Mouse (Mus musculus): ENCODE results near the gene Ogfod3. TPM values are rescaled to one million over a fixed set of nuclear protein-coding genes. Genes with fewer than 3 reads are reported as not detected.

Gene Ogfod3
- polyA plus RNA-seq, 1 experiment from 2014 or later: 20.3 TPM

- Histone ChIP-seq H3K9ac (replicated peaks; ENCODE audit: low read depth) (no peak within 1 kb of the TSS), H3K4me2 (replicated peaks; ENCODE audit: low read depth, low read length) (no peak within 1 kb of the TSS), H3K27me3 (replicated peaks; ENCODE audit: insufficient read depth, low read length) (peaks cover 16% of the 10 kb centered on the region; the same call in 1 of the 2 replicates), H3K36me3 (ENCODE audit: insufficient read depth, low read length) (no peaks in the 10 kb centered on the region), H3K4me3 (ENCODE audit: low read depth, low read length) (no peak within 1 kb of the TSS), H3K27ac (ENCODE audit: low read length) (no peak within 1 kb of the TSS), H3K9me3 (ENCODE audit: low read length) (no peaks in the 10 kb centered on the region), H3K4me1 (ENCODE audit: insufficient read depth, low read depth, low read length) (0 out of 2 replicates have a peak, but pooled peaks cover 8% of the 10 kb centered on the region)
- ATAC-seq (no peak), DNase-seq (ENCODE audit: low spot score) (no peak)
- 88% methylated on average over 5 of the region's 5 CpGs for WGBS
- TF ChIP-seq EP300 (IDR thresholded peaks at IDR 0.05) (no peak), CTCF (IDR thresholded peaks at IDR 0.05) (no peak)
These were observed 44.5 kb downstream of the Ogfod3 start, which contains the start of gene Uts2r for GRCm38 (mm10) chr11:121159971-121160370. Uts2r (plus strand) TSS chr11:121160271.

DNA sequence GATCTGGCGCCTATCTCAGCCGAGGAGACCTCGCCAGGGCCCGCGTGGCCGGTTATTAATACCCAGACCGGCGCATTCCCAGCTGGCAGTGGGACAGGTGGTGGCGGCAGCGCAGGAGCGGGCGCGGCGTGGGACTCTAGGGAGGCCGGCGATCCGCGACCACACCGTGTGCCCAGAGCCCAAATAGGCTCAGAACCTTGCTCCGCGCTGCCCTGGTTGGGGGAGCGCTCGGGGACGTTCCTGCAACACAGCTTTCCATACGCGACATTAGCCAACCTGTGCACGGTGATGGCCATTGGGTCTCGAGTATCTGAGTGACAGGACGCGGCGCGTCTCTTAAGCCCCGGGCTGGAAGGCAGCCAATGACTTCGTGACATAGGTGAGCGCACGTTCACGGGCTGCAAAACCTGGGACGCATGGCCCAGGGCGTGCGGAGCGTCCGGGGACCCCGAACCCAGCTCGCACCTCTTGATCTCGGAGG is 48.1 kb downstream of the Ogfod3 start:
- DNase-seq (ENCODE audit: low spot score) (no peak), ATAC-seq (0 out of 2 replicates have a peak, but pooled peaks have one; percentile 28)
- 3% methylated on average over 45 of the region's 45 CpGs for WGBS

GRCm38 (mm10) chr11:121154203-121154602 is 50.3 kb downstream of the Ogfod3 start:
- WGBS: 42% methylated on average over 4 of the region's 4 CpGs
- no peak overlapping the region for H3K4me2 ChIP-seq (replicated peaks; ENCODE audit: low read depth, low read length)
- ATAC-seq: no peak

More for the DNA sequence above, 48.1 kb downstream of the Ogfod3 start:
- Histone ChIP-seq H3K4me2 (replicated peaks; ENCODE audit: low read depth, low read length) (peak overlapping the region; percentile 44), H3K36me3 (ENCODE audit: insufficient read depth, low read length) (no peaks in the 10 kb centered on the region), H3K27me3 (replicated peaks; ENCODE audit: insufficient read depth, low read length) (peaks cover 16% of the 10 kb centered on the region; the same call in 1 of the 2 replicates), H3K4me1 (ENCODE audit: insufficient read depth, low read depth, low read length) (0 out of 2 replicates have a peak, but pooled peaks cover 8% of the 10 kb centered on the region), H3K9ac (replicated peaks; ENCODE audit: low read depth) (no peak overlapping the region), H3K27ac (ENCODE audit: low read length) (no peak overlapping the region), H3K4me3 (ENCODE audit: low read depth, low read length) (peak overlapping the region; percentile 25), H3K9me3 (ENCODE audit: low read length) (no peaks in the 10 kb centered on the region)
- no peak for TF ChIP-seq EP300 (IDR thresholded peaks at IDR 0.05)

DNA sequence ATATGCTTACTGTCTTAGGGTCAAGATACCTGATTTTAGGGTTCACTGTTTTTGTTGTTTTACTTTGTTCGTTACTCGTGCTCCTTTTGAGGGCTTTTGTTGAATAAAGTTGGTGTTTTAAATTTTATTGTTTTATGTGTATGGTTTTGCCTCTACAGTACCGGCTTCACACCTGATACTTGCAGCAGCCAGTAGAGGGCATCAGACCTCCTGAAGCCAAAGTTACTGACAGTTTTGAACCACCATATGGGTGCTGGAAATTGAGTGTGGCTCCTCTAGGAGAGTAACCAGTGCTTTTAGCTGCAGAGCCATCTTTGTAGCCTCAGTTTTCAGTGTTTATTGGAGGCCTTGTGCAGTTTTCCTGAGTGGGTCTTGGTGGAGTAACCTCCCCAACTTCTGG is 56.3 kb downstream of the Ogfod3 start:
- peak; percentile 43; the same call in 1 of the 2 replicates for TF ChIP-seq CTCF (IDR thresholded peaks at IDR 0.05)
- TF ChIP-seq EP300 (IDR thresholded peaks at IDR 0.05): no peak
- WGBS: 82% methylated on average over 3 of the region's 3 CpGs

More at GRCm38 (mm10) chr11:121154203-121154602, 50.3 kb downstream of the Ogfod3 start:
- Histone ChIP-seq H3K36me3 (ENCODE audit: insufficient read depth, low read length) (no peaks in the 10 kb centered on the region), H3K9ac (replicated peaks; ENCODE audit: low read depth) (no peak overlapping the region), H3K4me3 (ENCODE audit: low read depth, low read length) (no peak overlapping the region), H3K27me3 (replicated peaks; ENCODE audit: insufficient read depth, low read length) (peaks cover 16% of the 10 kb centered on the region; the same call in 1 of the 2 replicates), H3K9me3 (ENCODE audit: low read length) (no peaks in the 10 kb centered on the region), H3K27ac (ENCODE audit: low read length) (no peak overlapping the region), H3K4me1 (ENCODE audit: insufficient read depth, low read depth, low read length) (0 out of 2 replicates have a peak, but pooled peaks cover 8% of the 10 kb centered on the region)
- no peak for DNase-seq (ENCODE audit: low spot score)
- TF ChIP-seq CTCF (IDR thresholded peaks at IDR 0.05) (no peak), EP300 (IDR thresholded peaks at IDR 0.05) (no peak)

DNA sequence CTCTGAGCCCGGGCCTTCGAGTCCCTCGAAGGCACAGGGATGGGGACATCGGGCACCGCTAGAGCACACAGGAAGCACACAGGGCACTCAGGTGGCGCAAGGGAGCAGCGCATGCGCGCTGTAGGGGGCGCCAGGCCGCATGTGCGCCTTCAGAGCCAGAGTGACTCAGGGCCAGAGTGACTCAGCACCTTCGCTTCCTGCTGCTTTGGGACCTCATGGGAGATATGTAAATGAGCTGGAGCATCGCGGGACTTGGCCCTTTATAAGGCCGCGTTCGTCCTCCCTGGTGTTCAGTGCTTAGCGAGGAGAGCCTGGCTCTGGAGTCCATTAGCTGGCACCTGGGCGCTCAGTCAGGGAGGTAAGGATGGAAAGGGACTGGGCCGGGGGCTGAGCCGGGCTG is 58.6 kb downstream of the Ogfod3 start, which contains the start of gene Tex19.1:
Gene Tex19.1 (plus strand): TSS at position 279 of the 400 bp plus-strand sequence.
- TF ChIP-seq EP300 (IDR thresholded peaks at IDR 0.05) (no peak), CTCF (IDR thresholded peaks at IDR 0.05) (no peak)
- no peaks in the 10 kb centered on the region for H3K9me3 ChIP-seq (ENCODE audit: low read length)
- H3K4me3 ChIP-seq (ENCODE audit: low read depth, low read length): no peak within 1 kb of the TSS
- no peaks in the 10 kb centered on the region for H3K4me1 ChIP-seq (ENCODE audit: insufficient read depth, low read depth, low read length)
- WGBS: 89% methylated on average over 22 of the region's 22 CpGs
- H3K27me3 ChIP-seq (replicated peaks; ENCODE audit: insufficient read depth, low read length): no peaks in the 10 kb centered on the region
- H3K9ac ChIP-seq (replicated peaks; ENCODE audit: low read depth): no peak within 1 kb of the TSS
- ATAC-seq: no peak
- H3K4me2 ChIP-seq (replicated peaks; ENCODE audit: low read depth, low read length): no peak within 1 kb of the TSS
- no peak for DNase-seq (ENCODE audit: low spot score)
- no peaks in the 10 kb centered on the region for H3K36me3 ChIP-seq (ENCODE audit: insufficient read depth, low read length)
- H3K27ac ChIP-seq (ENCODE audit: low read length): no peak within 1 kb of the TSS

More for the DNA sequence above, 56.3 kb downstream of the Ogfod3 start:
- ATAC-seq (no peak), DNase-seq (ENCODE audit: low spot score) (no peak)
- H3K9me3 ChIP-seq (ENCODE audit: low read length): no peaks in the 10 kb centered on the region
- no peak overlapping the region for H3K4me3 ChIP-seq (ENCODE audit: low read depth, low read length)
- H3K27me3 ChIP-seq (replicated peaks; ENCODE audit: insufficient read depth, low read length): no peaks in the 10 kb centered on the region
- no peak overlapping the region for H3K4me2 ChIP-seq (replicated peaks; ENCODE audit: low read depth, low read length)
- H3K9ac ChIP-seq (replicated peaks; ENCODE audit: low read depth): no peak overlapping the region
- no peaks in the 10 kb centered on the region for H3K36me3 ChIP-seq (ENCODE audit: insufficient read depth, low read length)
- H3K4me1 ChIP-seq (ENCODE audit: insufficient read depth, low read depth, low read length): no peaks in the 10 kb centered on the region
- H3K27ac ChIP-seq (ENCODE audit: low read length): no peak overlapping the region

- H3K9me3 ChIP-seq (ENCODE audit: low read length): no peaks in the 10 kb centered on the region
- no peak; the same call in 1 of the 2 replicates for ATAC-seq
- 61% methylated on average over 9 of the region's 9 CpGs for WGBS
These were observed 61.0 kb downstream of the Ogfod3 start for GRCm38 (mm10) chr11:121143325-121144015.

More at GRCm38 (mm10) chr11:121143325-121144015, 61.0 kb downstream of the Ogfod3 start:
- no peak overlapping the region for H3K9ac ChIP-seq (replicated peaks; ENCODE audit: low read depth)
- H3K4me1 ChIP-seq (ENCODE audit: insufficient read depth, low read depth, low read length): no peaks in the 10 kb centered on the region
- DNase-seq (ENCODE audit: low spot score): peak; percentile 35
- no peak overlapping the region for H3K27ac ChIP-seq (ENCODE audit: low read length)
- H3K4me2 ChIP-seq (replicated peaks; ENCODE audit: low read depth, low read length): no peak overlapping the region
- H3K36me3 ChIP-seq (ENCODE audit: insufficient read depth, low read length): no peaks in the 10 kb centered on the region
- TF ChIP-seq EP300 (IDR thresholded peaks at IDR 0.05): no peak
- TF ChIP-seq CTCF (IDR thresholded peaks at IDR 0.05): no peak
- no peaks in the 10 kb centered on the region for H3K27me3 ChIP-seq (replicated peaks; ENCODE audit: insufficient read depth, low read length)
- no peak overlapping the region for H3K4me3 ChIP-seq (ENCODE audit: low read depth, low read length)

Measured in lung, postnatal 0 days (tissue).